Mouse (Mus musculus) ovary, postnatal 36 days (tissue): ENCODE results near the gene Vav2.
A peak's percentile ranks its signal among the peaks of the same experiment; 100 is the strongest.

Experiments used
- DNase-seq: peaks from one replicate; pipeline ENCODE4 v3.0.0; 2022; ENCODE audit warnings: low spot score, mixed read lengths

The Vav2 gene

GRCm38 (mm10) chr2:27251434-27251833 is 175.4 kb downstream of the Vav2 start:
- no peak for DNase-seq

GRCm38 (mm10) chr2:27248211-27248610 is 178.6 kb downstream of the Vav2 start, which contains the start of gene Sardh:
Gene Sardh (minus strand): TSS chr2:27248337.
- DNase-seq = no peak

GRCm38 (mm10) chr2:27247487-27247863 is 179.4 kb downstream of the Vav2 start:
- no peak for DNase-seq

GRCm38 (mm10) chr2:27246712-27247486 is 179.9 kb downstream of the Vav2 start:
- peak; percentile 88 for DNase-seq

- DNase-seq = no peak
Measured at GRCm38 (mm10) chr2:27245947-27246346, 180.9 kb downstream of the Vav2 start.

GRCm38 (mm10) chr2:27237342-27237741 is 189.5 kb downstream of the Vav2 start:
- peak; percentile 61 for DNase-seq

- DNase-seq = peak; percentile 72
Measured at GRCm38 (mm10) chr2:27235729-27236128, 191.1 kb downstream of the Vav2 start.

- DNase-seq = no peak
Measured at GRCm38 (mm10) chr2:27232376-27232775, 194.5 kb downstream of the Vav2 start.

GRCm38 (mm10) chr2:27229481-27230105 is 197.2 kb downstream of the Vav2 start:
- DNase-seq = no peak

GRCm38 (mm10) chr2:27228809-27229480 is 197.9 kb downstream of the Vav2 start:
- no peak for DNase-seq

GRCm38 (mm10) chr2:27226572-27226971 is 200.3 kb downstream of the Vav2 start:
- DNase-seq = no peak

GRCm38 (mm10) chr2:27223012-27223421 is 203.8 kb downstream of the Vav2 start:
- peak; percentile 49 for DNase-seq

GRCm38 (mm10) chr2:27218569-27218968 is 208.3 kb downstream of the Vav2 start:
- DNase-seq = no peak

GRCm38 (mm10) chr2:27218121-27218544 is 208.7 kb downstream of the Vav2 start:
- no peak for DNase-seq

- DNase-seq = no peak
Measured at GRCm38 (mm10) chr2:27215537-27215936, 211.3 kb downstream of the Vav2 start.
